Mouse (Mus musculus): Measurements from ENCODE around the gene Hspa12a. TPM values are rescaled to one million over a fixed set of nuclear protein-coding genes. Genes with fewer than 3 reads are reported as not detected.

Gene Hspa12a
- 3.7 and 4.8 TPM in 2 replicates for polyA plus RNA-seq (2015; fragmentation: Nextera tagmentation; extraction: Ambion mirVana)

DNA sequence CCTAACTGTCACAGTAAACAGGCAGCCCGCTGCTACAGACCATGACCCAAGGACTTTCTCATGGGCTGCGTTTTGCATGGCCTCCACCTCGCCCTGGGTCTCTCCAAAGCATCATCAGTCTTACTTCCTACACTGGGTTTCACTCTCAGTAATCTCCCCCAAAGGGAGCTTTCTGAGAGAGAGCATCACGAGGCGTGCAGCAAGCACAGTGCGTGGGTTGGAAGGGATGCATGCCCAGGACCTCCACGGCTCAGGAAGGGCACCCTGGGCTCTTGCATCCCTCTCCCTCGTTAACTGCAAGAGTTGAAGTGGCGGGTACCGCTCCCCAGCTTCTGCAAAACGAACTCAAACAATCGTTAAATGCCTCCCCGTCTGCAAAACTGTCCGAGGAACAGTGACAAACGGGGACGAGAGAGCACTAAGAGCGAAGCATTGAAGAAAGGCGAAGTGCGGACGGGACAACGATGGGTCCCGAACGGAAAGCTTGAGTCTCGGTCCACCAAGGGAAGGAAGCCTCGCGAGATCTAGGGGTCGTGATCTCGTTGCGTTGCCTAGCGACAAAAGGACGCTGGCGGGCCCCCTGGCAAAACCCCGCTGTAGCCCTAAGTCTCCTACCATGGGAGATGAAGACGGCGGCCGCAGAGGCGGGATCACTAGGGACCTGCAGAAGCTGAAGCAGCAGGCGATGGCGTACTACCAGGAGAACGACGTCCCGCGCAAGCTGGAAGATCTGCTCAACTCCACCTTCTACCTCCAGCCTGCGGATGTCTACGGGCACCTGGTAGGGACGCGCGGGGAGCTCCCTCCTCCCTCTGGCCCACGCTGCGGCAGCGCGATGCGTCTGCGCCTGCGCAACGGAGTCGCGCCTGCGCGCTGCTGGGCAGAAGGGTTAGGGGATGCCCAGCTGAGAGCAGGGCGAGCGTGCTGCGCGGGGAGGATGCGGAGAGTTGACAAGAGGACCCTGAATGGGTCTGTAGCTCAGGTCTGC, at the start of gene Hspa12a, which contains the start of gene Eno4:
Hspa12a (minus strand) TSS at position 814 of the 988 bp plus-strand sequence.
Eno4 (plus strand) TSS at position 585 of the 988 bp plus-strand sequence.

GRCm38 (mm10) chr19:58794284-58794683, 149.2 kb downstream of the Hspa12a start, which contains the start of gene 1700019N19Rik:
Gene 1700019N19Rik, minus strand, starts transcription at chr19:58794461.

DNA sequence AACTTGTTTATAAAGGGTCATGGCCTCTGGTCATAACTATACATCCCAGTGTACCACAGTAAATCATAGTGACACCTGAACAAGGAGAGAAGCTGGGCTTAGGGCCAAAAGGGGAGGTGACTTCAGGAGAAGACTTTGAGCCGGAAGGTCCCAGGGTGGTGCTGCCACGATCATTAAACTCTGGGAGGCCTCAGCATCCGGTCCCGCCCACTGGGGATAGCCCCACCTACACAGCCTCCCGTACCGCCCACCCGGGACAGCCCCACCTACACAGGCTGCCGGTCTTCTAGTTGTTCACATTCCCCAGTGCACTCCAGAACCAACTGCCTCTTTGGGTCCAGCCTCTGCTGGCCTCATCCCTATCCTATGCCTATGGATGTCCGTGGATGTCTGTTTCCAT, 184.0 kb downstream of the Hspa12a start, which contains the start of gene Pnliprp2:
Pnliprp2 (plus strand) TSS at position 297 of the 400 bp plus-strand sequence.

Small RNA genes within 50 kb of the gene (microRNA-seq; reads per million reads assigned to microRNA genes)
- gene Mir3086, result 0.93 reads per million

Other genes starting within 250 kb of the Hspa12a start
- gene Pnliprp1, start 214.8 kb downstream of the Hspa12a start, polyA plus RNA-seq (2015; fragmentation: Nextera tagmentation; extraction: Ambion mirVana), result not detected in 2 replicates
- gene Pnliprp2, start 183.9 kb downstream of the Hspa12a start, polyA plus RNA-seq (2015; fragmentation: Nextera tagmentation; extraction: Ambion mirVana), result not detected in 2 replicates
- gene 1700019N19Rik, start 149.2 kb downstream of the Hspa12a start, polyA plus RNA-seq (2015; fragmentation: Nextera tagmentation; extraction: Ambion mirVana), result 0.75 and 0.77 TPM in 2 replicates
- gene Eno4, start 229 bp downstream of the Hspa12a start, polyA plus RNA-seq (2015; fragmentation: Nextera tagmentation; extraction: Ambion mirVana), result 0.05 and 0.13 TPM in 2 replicates
- 4.9 and 6.7 TPM in 2 replicates for gene Shtn1, start 132.4 kb upstream of the Hspa12a start, polyA plus RNA-seq (2015; fragmentation: Nextera tagmentation; extraction: Ambion mirVana)
- gene Vax1, start 226.4 kb upstream of the Hspa12a start, polyA plus RNA-seq (2015; fragmentation: Nextera tagmentation; extraction: Ambion mirVana), result not detected in 2 replicates